Mouse (Mus musculus) c-Kit-negative CD71-positive TER-119-positive erythroid progenitor cells, embryonic 14.5 days (primary cell): Measurements from ENCODE around the gene Them4.
"Not testable (repeated sequence)": the region's sequence is repeated elsewhere in the genome, so short reads cannot be mapped to it uniquely, and the experiment has no call there.

Experiments
- DNase-seq: peaks from one replicate; pipeline ENCODE4 v3.0.0-alpha.2; 2013; ENCODE audit warnings: low read depth, low spot score

Gene Them4

GRCm38 (mm10) chr3:94309633-94310363, at the start of gene Them4:
TSS of gene Them4 (plus strand) at chr3:94310089.
- DNase-seq, result peak; percentile 50

DNA sequence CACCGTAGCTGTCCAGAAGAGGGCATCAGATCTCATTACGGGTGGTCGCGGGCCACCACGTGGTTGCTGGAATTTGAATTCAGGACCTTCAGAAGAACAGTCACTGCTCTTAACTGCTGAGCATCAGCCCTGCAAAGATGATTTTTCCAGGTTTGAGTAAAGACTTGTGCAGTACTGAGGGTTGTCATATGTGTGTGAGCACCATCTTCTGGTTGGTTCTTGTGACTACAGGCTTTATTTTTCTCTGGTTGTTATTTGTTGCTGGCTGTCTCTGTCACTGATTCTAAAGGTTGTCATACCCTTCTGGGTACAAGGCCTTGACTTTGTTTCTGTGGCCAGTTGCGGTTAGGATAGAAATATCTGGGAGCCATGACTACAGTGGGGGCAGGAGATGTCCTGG, 49.3 kb upstream of the Them4 start:
- DNase-seq, result no peak

DNA sequence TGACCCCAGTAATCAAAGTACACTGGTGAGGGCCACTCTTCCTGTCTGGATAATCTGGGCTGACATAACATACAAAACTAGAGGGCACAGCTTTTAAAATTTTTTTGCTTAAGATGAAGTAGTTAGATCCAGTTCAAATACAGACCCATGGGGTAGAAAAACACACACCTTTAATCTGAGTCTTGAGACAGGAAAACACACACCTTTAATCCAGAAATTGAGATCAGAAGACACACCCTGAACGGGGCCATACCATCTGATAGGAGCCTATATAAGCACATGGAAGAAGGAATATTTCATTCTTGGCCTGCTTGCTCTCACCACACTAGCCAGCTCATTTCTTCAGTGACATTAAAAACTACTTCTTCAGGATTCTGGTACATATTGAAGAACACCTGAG, 46.2 kb upstream of the Them4 start, which contains the start of gene Gm4778:
Gene Gm4778 (plus strand): TSS at position 301 of the 400 bp plus-strand sequence.
- not testable (repeated sequence) for DNase-seq

- DNase-seq, result no peak
Observed at GRCm38 (mm10) chr3:94275991-94276390, 33.9 kb upstream of the Them4 start.

GRCm38 (mm10) chr3:94305457-94305856, 4.4 kb upstream of the Them4 start:
- DNase-seq, result no peak

GRCm38 (mm10) chr3:94306975-94307374, 2.9 kb upstream of the Them4 start:
- DNase-seq, result no peak

- DNase-seq, result no peak
Observed at GRCm38 (mm10) chr3:94310491-94310890, 602 bp downstream of the Them4 start.

GRCm38 (mm10) chr3:94310911-94311310, 1.0 kb downstream of the Them4 start:
- no peak for DNase-seq

DNA sequence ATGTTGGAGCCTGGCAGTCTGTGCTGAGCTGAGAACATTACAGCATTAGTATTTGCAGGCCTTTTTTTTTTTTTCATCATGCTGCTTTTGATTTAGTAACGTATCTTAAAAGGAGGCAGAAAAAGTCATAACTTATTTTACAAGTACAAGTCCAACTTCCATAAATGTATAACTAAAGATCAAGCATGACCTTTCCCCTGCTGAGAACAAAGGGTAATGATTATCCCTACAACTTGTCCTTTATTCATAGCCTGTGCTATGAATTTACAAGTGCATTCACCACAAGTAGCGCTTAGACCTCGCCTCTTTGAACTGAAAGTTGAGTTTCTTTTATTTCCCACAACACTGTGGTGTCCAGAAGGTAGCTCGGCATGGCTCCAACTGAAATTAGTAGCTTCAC, 1.5 kb downstream of the Them4 start:
- DNase-seq, result no peak

GRCm38 (mm10) chr3:94328681-94329080, 18.8 kb downstream of the Them4 start:
- no peak for DNase-seq

DNA sequence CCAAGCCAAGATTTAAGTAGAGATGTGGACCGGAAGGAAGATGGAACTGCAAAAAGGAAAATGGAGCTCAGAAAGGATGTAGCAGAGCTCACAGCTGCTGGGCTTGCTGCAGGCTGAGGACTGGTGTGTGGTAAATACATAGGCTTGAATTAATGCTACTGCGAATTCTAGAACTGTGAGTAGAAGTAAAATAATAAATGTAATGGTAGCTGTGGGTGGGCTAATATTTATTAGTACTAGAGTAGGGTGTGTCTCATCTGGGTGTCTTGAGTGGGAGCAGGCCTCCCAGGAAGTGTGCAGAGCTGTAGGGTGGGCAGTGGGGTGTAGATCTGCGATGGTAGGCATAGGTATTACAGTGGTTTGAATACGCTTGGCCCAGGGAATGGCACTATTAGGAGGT, 24.6 kb downstream of the Them4 start:
- DNase-seq, result no peak

DNA sequence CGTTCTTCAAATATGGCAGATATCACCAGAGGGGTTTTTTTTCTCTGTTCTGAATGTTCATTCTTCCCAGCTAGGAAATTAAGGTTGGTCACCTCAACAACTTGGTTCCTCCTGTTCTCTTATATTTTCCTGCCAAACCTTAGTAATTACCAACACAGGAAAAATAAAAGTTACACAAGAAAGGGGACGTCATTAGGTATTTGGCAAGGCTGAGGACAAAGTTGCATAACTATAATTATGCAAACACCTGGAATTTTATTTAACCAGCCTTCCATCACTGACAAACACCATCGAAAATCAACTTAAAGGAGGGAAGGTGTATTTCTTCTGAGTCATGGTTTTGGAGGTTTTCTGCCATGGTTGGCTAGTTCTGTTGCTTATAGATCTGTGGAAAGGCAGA, 28.6 kb downstream of the Them4 start:
- no peak for DNase-seq

- no peak for DNase-seq
Observed at GRCm38 (mm10) chr3:94341959-94342422, 32.1 kb downstream of the Them4 start, which contains the start of gene Them5. TSS of gene Them5 (plus strand) at chr3:94342099.

GRCm38 (mm10) chr3:94342552-94342951, 32.7 kb downstream of the Them4 start:
- no peak for DNase-seq

GRCm38 (mm10) chr3:94344182-94344581, 34.3 kb downstream of the Them4 start:
- DNase-seq, result no peak

GRCm38 (mm10) chr3:94344897-94345296, 35.0 kb downstream of the Them4 start:
- DNase-seq, result no peak

- no peak for DNase-seq
Observed at GRCm38 (mm10) chr3:94348146-94348545, 38.3 kb downstream of the Them4 start.

- DNase-seq, result no peak
Observed at GRCm38 (mm10) chr3:94360812-94361211, 50.9 kb downstream of the Them4 start.

GRCm38 (mm10) chr3:94362138-94362537, 52.2 kb downstream of the Them4 start, which contains the start of gene C2cd4d:
TSS of gene C2cd4d (plus strand) at chr3:94362438.
- DNase-seq, result no peak

- DNase-seq, result no peak
Observed at GRCm38 (mm10) chr3:94363291-94364153, 53.6 kb downstream of the Them4 start.

DNA sequence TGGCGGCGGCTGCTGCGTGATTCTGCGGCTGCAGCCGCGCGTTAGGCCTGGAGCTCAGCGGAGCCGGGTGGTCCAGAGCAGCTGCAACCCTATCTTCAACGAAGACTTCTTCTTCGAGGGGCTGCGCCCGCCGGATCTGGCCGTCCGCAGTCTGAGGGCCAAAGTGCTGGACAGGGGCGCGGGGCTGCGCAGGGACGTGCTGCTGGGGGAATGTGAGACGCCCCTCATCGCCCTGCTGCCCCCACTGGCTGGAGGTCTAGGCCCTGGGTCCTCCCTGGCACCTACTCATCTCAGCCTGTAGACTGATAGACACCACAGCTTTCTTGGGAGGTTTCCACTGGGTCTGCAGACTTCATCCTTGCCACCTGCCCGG, 54.3 kb downstream of the Them4 start:
- no peak for DNase-seq

- peak; percentile 42 for DNase-seq
Observed at GRCm38 (mm10) chr3:94366761-94367160, 56.9 kb downstream of the Them4 start.

DNA sequence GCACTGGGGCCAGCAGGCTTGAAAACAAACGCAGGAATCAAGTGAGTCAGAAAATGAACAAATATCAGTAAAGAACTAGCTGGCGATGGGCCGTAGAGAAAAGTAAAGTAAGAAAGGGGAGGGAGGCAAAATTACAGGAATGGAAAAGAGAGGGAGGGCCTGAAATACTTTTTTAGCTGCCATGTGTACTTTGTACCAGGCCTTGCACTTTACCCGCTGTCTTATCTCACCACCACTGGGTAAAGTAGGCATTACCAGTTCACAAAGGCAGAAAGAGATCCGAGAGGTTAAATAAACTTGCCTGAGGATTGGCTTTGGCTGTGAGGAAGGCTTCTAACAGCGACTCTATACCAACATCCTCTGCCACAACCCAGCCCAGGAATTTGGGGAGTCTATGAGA, 57.6 kb downstream of the Them4 start:
- DNase-seq, result no peak
